Mouse (Mus musculus): ENCODE measurements around the gene Syne1.

DNA sequence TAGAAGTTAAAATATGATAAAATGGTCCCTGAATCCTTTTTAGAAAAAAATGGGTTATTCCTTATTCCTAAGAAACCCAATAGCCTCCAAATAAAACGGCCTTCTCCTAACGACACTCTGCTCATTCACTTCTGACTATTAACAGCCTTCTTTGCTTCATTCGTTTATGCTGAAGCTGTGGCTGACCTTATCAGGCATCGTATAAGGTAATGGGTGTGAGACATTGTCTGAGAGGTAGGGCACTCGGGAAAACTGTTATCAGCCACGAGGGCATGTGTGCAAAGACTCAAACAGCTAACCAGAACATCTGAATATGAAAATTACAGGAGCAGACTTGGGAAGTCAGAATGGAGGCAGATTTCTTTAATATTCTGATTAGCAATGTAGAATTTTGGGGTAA lies 45.3 kb upstream of the Syne1 start:
- TF ChIP-seq CTCF (IDR thresholded peaks at IDR 0.05; ENCODE audit: low read depth) (no peak), EP300 (IDR thresholded peaks at IDR 0.05; ENCODE audit: low read depth) (no peak)

All from heart, postnatal 0 days (tissue).